Mouse (Mus musculus): Measurements from ENCODE around the gene Cers6. TPM values are rescaled to one million over a fixed set of nuclear protein-coding genes. Genes with fewer than 3 reads are reported as not detected.

Cers6 gene
- polyA plus RNA-seq, 1 experiment, result 3.5 TPM

- Histone ChIP-seq H3K4me3 (ENCODE audit: extremely low read depth, insufficient read depth, insufficient read length) (no peak overlapping the region; the same call in 1 of the 2 replicates), H3K36me3 (ENCODE audit: control insufficient read depth, insufficient read depth, low read length) (no peaks in the 10 kb centered on the region), H3K4me1 (ENCODE audit: control insufficient read depth, insufficient read depth, insufficient read length) (no peaks in the 10 kb centered on the region), H3K27ac (ENCODE audit: insufficient read depth, low read length) (no peak overlapping the region), H3K27me3 (ENCODE audit: control insufficient read depth, insufficient read depth, low read length) (no peaks in the 10 kb centered on the region)
- no peak for TF ChIP-seq POLR2A (IDR thresholded peaks at IDR 0.05; ENCODE audit: low read depth, low read length)
- no peak for TF ChIP-seq CTCF (IDR thresholded peaks at IDR 0.05; ENCODE audit: extremely low read depth, insufficient read depth, insufficient read length, insufficient replicate concordance)
- no peak for DNase-seq (ENCODE audit: low read depth in 1 of 2, low spot score in 2 of 2)
- 50% methylated on average over 4 of the region's 4 CpGs for WGBS
These were observed 71.0 kb downstream of the Cers6 start for GRCm38 (mm10) chr2:68932240-68932639.

GRCm38 (mm10) chr2:68932656-68933055 is 71.4 kb downstream of the Cers6 start:
- WGBS, result 82% methylated on average over 4 of the region's 4 CpGs
- Histone ChIP-seq H3K27ac (ENCODE audit: insufficient read depth, low read length) (no peak overlapping the region), H3K4me3 (ENCODE audit: extremely low read depth, insufficient read depth, insufficient read length) (no peak overlapping the region), H3K4me1 (ENCODE audit: control insufficient read depth, insufficient read depth, insufficient read length) (no peaks in the 10 kb centered on the region), H3K27me3 (ENCODE audit: control insufficient read depth, insufficient read depth, low read length) (no peaks in the 10 kb centered on the region), H3K36me3 (ENCODE audit: control insufficient read depth, insufficient read depth, low read length) (no peaks in the 10 kb centered on the region)
- TF ChIP-seq POLR2A (IDR thresholded peaks at IDR 0.05; ENCODE audit: low read depth, low read length), result no peak
- no peak for TF ChIP-seq CTCF (IDR thresholded peaks at IDR 0.05; ENCODE audit: extremely low read depth, insufficient read depth, insufficient read length, insufficient replicate concordance)
- no peak for DNase-seq (ENCODE audit: low read depth in 1 of 2, low spot score in 2 of 2)

- 81% methylated on average over 6 of the region's 6 CpGs for WGBS
- Histone ChIP-seq H3K27me3 (ENCODE audit: control insufficient read depth, insufficient read depth, low read length) (no peaks in the 10 kb centered on the region), H3K4me3 (ENCODE audit: extremely low read depth, insufficient read depth, insufficient read length) (no peak overlapping the region), H3K36me3 (ENCODE audit: control insufficient read depth, insufficient read depth, low read length) (no peaks in the 10 kb centered on the region), H3K4me1 (ENCODE audit: control insufficient read depth, insufficient read depth, insufficient read length) (no peaks in the 10 kb centered on the region), H3K27ac (ENCODE audit: insufficient read depth, low read length) (no peak overlapping the region)
- no peak for DNase-seq (ENCODE audit: low read depth in 1 of 2, low spot score in 2 of 2)
- TF ChIP-seq CTCF (IDR thresholded peaks at IDR 0.05; ENCODE audit: extremely low read depth, insufficient read depth, insufficient read length, insufficient replicate concordance) (no peak), POLR2A (IDR thresholded peaks at IDR 0.05; ENCODE audit: low read depth, low read length) (no peak)
These were observed 73.4 kb downstream of the Cers6 start for GRCm38 (mm10) chr2:68934651-68935050.

- Histone ChIP-seq H3K27me3 (ENCODE audit: control insufficient read depth, insufficient read depth, low read length) (no peaks in the 10 kb centered on the region), H3K36me3 (ENCODE audit: control insufficient read depth, insufficient read depth, low read length) (no peaks in the 10 kb centered on the region), H3K27ac (ENCODE audit: insufficient read depth, low read length) (no peak overlapping the region), H3K4me1 (ENCODE audit: control insufficient read depth, insufficient read depth, insufficient read length) (no peaks in the 10 kb centered on the region), H3K4me3 (ENCODE audit: extremely low read depth, insufficient read depth, insufficient read length) (no peak overlapping the region)
- 71% methylated on average over 2 of the region's 2 CpGs for WGBS
- no peak for TF ChIP-seq CTCF (IDR thresholded peaks at IDR 0.05; ENCODE audit: extremely low read depth, insufficient read depth, insufficient read length, insufficient replicate concordance)
- no peak for TF ChIP-seq POLR2A (IDR thresholded peaks at IDR 0.05; ENCODE audit: low read depth, low read length)
- DNase-seq (ENCODE audit: low read depth in 1 of 2, low spot score in 2 of 2), result no peak
These were observed 74.6 kb downstream of the Cers6 start for GRCm38 (mm10) chr2:68935721-68936294.

- no peak overlapping the region for H3K27ac ChIP-seq (ENCODE audit: insufficient read depth, low read length)
- TF ChIP-seq CTCF (IDR thresholded peaks at IDR 0.05; ENCODE audit: extremely low read depth, insufficient read depth, insufficient read length, insufficient replicate concordance) (no peak), POLR2A (IDR thresholded peaks at IDR 0.05; ENCODE audit: low read depth, low read length) (no peak)
- no peak overlapping the region for H3K4me3 ChIP-seq (ENCODE audit: extremely low read depth, insufficient read depth, insufficient read length)
- 96% methylated on average over 4 of the region's 4 CpGs for WGBS
- DNase-seq (ENCODE audit: low read depth in 1 of 2, low spot score in 2 of 2), result no peak
- no peaks in the 10 kb centered on the region for H3K36me3 ChIP-seq (ENCODE audit: control insufficient read depth, insufficient read depth, low read length)
- H3K4me1 ChIP-seq (ENCODE audit: control insufficient read depth, insufficient read depth, insufficient read length), result no peaks in the 10 kb centered on the region
- no peaks in the 10 kb centered on the region for H3K27me3 ChIP-seq (ENCODE audit: control insufficient read depth, insufficient read depth, low read length)
These were observed 75.5 kb downstream of the Cers6 start for GRCm38 (mm10) chr2:68936773-68937172.

- Histone ChIP-seq H3K4me3 (ENCODE audit: extremely low read depth, insufficient read depth, insufficient read length) (no peak overlapping the region), H3K27me3 (ENCODE audit: control insufficient read depth, insufficient read depth, low read length) (no peaks in the 10 kb centered on the region), H3K27ac (ENCODE audit: insufficient read depth, low read length) (no peak overlapping the region), H3K36me3 (ENCODE audit: control insufficient read depth, insufficient read depth, low read length) (no peaks in the 10 kb centered on the region), H3K4me1 (ENCODE audit: control insufficient read depth, insufficient read depth, insufficient read length) (no peaks in the 10 kb centered on the region)
- WGBS, result 98% methylated on average over 3 of the region's 3 CpGs
- no peak for DNase-seq (ENCODE audit: low read depth in 1 of 2, low spot score in 2 of 2)
- TF ChIP-seq CTCF (IDR thresholded peaks at IDR 0.05; ENCODE audit: extremely low read depth, insufficient read depth, insufficient read length, insufficient replicate concordance) (no peak), POLR2A (IDR thresholded peaks at IDR 0.05; ENCODE audit: low read depth, low read length) (no peak)
These were observed 76.6 kb downstream of the Cers6 start for GRCm38 (mm10) chr2:68937833-68938232.

- no peak overlapping the region for H3K27ac ChIP-seq (ENCODE audit: insufficient read depth, low read length)
- H3K4me3 ChIP-seq (ENCODE audit: extremely low read depth, insufficient read depth, insufficient read length), result no peak overlapping the region
- no peaks in the 10 kb centered on the region for H3K27me3 ChIP-seq (ENCODE audit: control insufficient read depth, insufficient read depth, low read length)
- no peaks in the 10 kb centered on the region for H3K36me3 ChIP-seq (ENCODE audit: control insufficient read depth, insufficient read depth, low read length)
- no peak for DNase-seq (ENCODE audit: low read depth in 1 of 2, low spot score in 2 of 2)
- WGBS, result 56% methylated on average over 2 of the region's 2 CpGs
- no peaks in the 10 kb centered on the region for H3K4me1 ChIP-seq (ENCODE audit: control insufficient read depth, insufficient read depth, insufficient read length)
- no peak for TF ChIP-seq CTCF (IDR thresholded peaks at IDR 0.05; ENCODE audit: extremely low read depth, insufficient read depth, insufficient read length, insufficient replicate concordance)
- TF ChIP-seq POLR2A (IDR thresholded peaks at IDR 0.05; ENCODE audit: low read depth, low read length), result no peak
These were observed 83.7 kb downstream of the Cers6 start for GRCm38 (mm10) chr2:68944898-68945297.
